Mouse (Mus musculus): Measurements from ENCODE around the gene Il20ra.

- peak; percentile 54; the same call in 1 of the 2 replicates for TF ChIP-seq CTCF (IDR thresholded peaks at IDR 0.05; ENCODE audit: insufficient read depth, low read depth, low read length)
- no peak for TF ChIP-seq POLR2A (IDR thresholded peaks at IDR 0.05; ENCODE audit: insufficient read depth, low read depth, low read length)
Observed at GRCm38 (mm10) chr10:19712421-19712836, at the start of gene Il20ra.
